Mouse (Mus musculus) G1E (cell line): ENCODE measurements around the gene Gm43064.

Experiments
- GATA1 ChIP-seq: IDR thresholded peaks from 2 replicates; pipeline ENCODE4 v1.6.1; 2012; ENCODE audit warnings: borderline replicate concordance, low read length, inconsistent platforms, mixed read lengths
- GATA2 ChIP-seq: IDR thresholded peaks from 2 replicates; pipeline ENCODE4 v1.6.1; 2012; ENCODE audit warnings: low read depth, low read length, inconsistent platforms, borderline replicate concordance

- TF ChIP-seq GATA1 (no peak), GATA2 (no peak)
These were observed 30.3 kb downstream of the Gm43064 start for GRCm38 (mm10) chr3:103839711-103840110.
